Mouse (Mus musculus) testis, adult 2 months (tissue): ENCODE data around the gene H2-Aa.

Source experiments
- CTCF ChIP-seq: fragments of 200-500 bp; IDR thresholded peaks from 2 replicates; pipeline ENCODE4 v1.5.1; 2012; ENCODE audit warnings: low read depth, mild to moderate bottlenecking, inconsistent platforms, low read length, moderate library complexity; ENCODE audit not compliant: control insufficient read depth, insufficient read depth, insufficient replicate concordance
- POLR2A ChIP-seq: fragments of 200-500 bp; IDR thresholded peaks from 2 replicates; pipeline ENCODE4 v1.6.1; 2012; ENCODE audit warnings: low read depth, mild to moderate bottlenecking, inconsistent platforms, low read length, moderate library complexity; ENCODE audit not compliant: control insufficient read depth

DNA sequence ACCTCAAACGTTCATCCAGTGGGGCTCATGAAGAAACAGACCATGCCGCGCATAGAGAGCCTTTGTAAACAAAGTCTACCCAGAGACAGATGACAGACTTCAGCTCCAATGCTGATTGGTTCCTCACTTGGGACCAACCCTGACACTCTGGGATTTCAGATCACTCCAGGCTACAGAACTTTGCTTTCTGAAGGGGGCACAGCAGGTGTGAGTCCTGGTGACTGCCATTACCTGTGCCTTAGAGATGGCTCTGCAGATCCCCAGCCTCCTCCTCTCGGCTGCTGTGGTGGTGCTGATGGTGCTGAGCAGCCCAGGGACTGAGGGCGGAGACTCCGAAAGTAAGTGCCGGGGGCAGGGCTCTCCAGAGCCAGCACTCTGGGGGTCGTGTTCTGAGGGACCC lies 24.6 kb downstream of the H2-Aa start:
- TF ChIP-seq POLR2A, result no peak
- TF ChIP-seq CTCF, result no peak
